Mouse (Mus musculus): ENCODE data around the gene Lipt2.

GRCm38 (mm10) chr7:100190167-100190566 is 31.1 kb downstream of the Lipt2 start:
- TF ChIP-seq POLR2A (IDR thresholded peaks at IDR 0.05; ENCODE audit: borderline replicate concordance, extremely low read depth, low read depth, low read length) (no peak), CTCF (IDR thresholded peaks at IDR 0.05; ENCODE audit: insufficient read depth, low read length) (no peak)

Data from lung, adult 2 months (tissue).